Mouse (Mus musculus) C2C12 (cell line): ENCODE measurements at regions not wholly inside any gene's neighbourhood (a gene's known extent, or its start where the extent isn't known, plus 50 kb on each side); places are given as distances from the start of the nearest gene placed in this dataset.

Source experiments
- CTCF ChIP-seq: IDR thresholded peaks from one replicate; pipeline ENCODE4 v1.5.1; 2011; ENCODE audit not compliant: control insufficient read depth, insufficient read depth, insufficient read length
- FOSL1 ChIP-seq: IDR thresholded peaks from one replicate; pipeline ENCODE4 v1.8.0; 2011; ENCODE audit warnings: mild to moderate bottlenecking, low read length; ENCODE audit not compliant: poor library complexity, insufficient read depth, severe bottlenecking
- MAX ChIP-seq: IDR thresholded peaks from one replicate; pipeline ENCODE4 v1.6.1; 2011; ENCODE audit warnings: mild to moderate bottlenecking, control low read depth
- MYOD1 ChIP-seq: IDR thresholded peaks from one replicate; pipeline ENCODE4 v1.6.1; 2011; ENCODE audit warnings: low read depth; ENCODE audit not compliant: control insufficient read depth, insufficient read length
- MYOG ChIP-seq: IDR thresholded peaks from one replicate; pipeline ENCODE4 v1.6.1; 2011; ENCODE audit not compliant: control insufficient read depth, insufficient read length; ENCODE audit errors: extremely low read depth
- USF1 ChIP-seq: IDR thresholded peaks from one replicate; pipeline ENCODE4 v1.6.1; 2011; ENCODE audit warnings: low read depth, mild to moderate bottlenecking, control low read depth, moderate library complexity

DNA sequence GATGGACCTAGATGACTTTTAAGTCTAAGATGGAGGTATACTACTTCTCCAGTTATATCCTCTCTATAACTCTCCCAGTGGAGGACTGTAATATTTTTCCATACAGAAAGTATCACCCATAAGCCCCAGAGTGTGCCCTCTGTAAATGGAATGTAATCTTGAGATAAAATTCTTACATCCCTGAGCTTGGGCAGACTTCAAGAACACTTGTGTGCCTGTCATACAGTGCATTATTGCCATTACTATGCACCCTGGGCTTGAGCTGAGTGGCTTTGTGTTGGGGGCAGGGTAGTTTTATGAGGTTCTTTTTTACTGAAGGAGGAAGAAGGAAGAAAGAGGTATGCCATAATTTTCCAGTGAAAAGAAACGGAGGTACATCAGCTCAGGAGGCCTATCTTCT, 193.1 kb upstream of the Slco3a1 start:
- TF ChIP-seq FOSL1 (no peak), CTCF (no peak), USF1 (no peak), MAX (no peak), MYOG (no peak), MYOD1 (no peak)
